Mouse (Mus musculus) heart, adult 2 months (tissue): Measurements from ENCODE around the gene Sept11.

Experiments
- CTCF ChIP-seq: fragments of 200-600 bp; IDR thresholded peaks from 2 replicates; pipeline ENCODE4 v1.8.1; 2022; ENCODE audit warnings: antibody characterized with exemption, mild to moderate bottlenecking, moderate library complexity
- EP300 ChIP-seq: fragments of 200-500 bp; IDR thresholded peaks from 2 replicates; pipeline ENCODE4 v1.6.1; 2011; ENCODE audit warnings: low read depth, low read length, control low read depth; ENCODE audit not compliant: insufficient read depth
- POLR2A ChIP-seq: fragments of 200-500 bp; IDR thresholded peaks from 2 replicates; pipeline ENCODE4 v1.6.1; 2011; ENCODE audit warnings: mild to moderate bottlenecking, low read depth, low read length, control low read depth; ENCODE audit not compliant: insufficient read depth

DNA sequence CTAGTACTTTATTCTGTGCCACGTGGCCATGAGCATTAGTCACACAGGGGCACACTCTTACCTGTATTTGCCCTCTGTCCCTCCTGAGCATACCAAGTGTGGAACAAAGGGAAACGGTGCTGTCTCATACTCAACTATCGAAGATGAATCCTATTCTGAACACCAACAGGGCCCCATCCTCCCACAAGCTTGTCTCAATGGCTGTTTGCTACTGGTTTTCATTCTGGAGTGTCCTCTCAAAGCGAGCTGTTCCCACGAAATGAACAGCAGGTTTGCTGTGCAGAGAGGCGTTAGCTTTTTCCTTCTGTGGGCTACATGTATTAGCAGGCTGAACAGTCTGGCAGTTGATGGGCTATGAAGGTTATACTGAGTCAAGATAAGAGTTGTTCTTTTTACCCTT, 85.4 kb downstream of the Sept11 start:
- TF ChIP-seq POLR2A (no peak), CTCF (no peak), EP300 (no peak)
